Mouse (Mus musculus): ENCODE measurements around the gene Gorasp1.

DNA sequence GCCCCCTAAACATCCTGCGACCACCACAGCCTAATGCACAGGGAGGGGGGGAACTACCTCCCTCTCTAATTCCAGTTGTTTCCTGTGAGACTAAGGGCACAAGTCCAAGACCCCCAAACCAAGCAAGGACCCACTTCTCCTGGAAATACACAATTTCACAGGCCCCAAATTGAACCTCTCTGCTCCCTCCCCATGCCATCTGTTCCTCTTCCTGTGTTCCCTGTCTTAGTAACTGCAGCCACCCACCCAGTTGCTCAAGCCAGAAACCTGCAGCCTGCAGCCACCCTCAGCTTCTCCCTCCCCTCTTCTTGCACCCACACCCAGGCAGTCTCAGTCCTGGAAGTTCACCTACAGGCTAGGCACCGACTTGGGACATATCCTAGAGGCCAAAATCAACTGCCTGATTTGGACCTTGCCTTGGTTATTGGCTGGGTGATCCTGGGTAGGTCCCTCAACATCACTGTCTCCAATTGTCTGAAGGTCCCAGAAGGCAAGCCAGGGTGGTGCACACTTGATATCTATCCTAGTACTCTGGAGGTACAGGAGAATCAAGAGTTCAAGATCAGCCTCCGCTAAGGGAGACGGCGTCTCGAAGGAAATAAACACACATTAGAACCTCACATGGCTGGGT, 41.6 kb upstream of the Gorasp1 start:
- TF ChIP-seq CTCF (conservative IDR thresholded peaks at IDR 0.05; ENCODE audit: insufficient read depth, insufficient read length, low read depth, low read length), result no peak
- no peak for TF ChIP-seq POLR2A (IDR thresholded peaks at IDR 0.05; ENCODE audit: low read depth, low read length)

Data from kidney, adult 2 months (tissue).